Mouse (Mus musculus) stomach, postnatal 0 days (tissue): ENCODE data around the gene Enah.

Experiments used
- CTCF ChIP-seq: IDR thresholded peaks from 2 replicates; pipeline ENCODE4 v1.5.1; 2016; ENCODE audit warnings: antibody characterized with exemption, low read depth, mild to moderate bottlenecking, moderate library complexity
- EP300 ChIP-seq: optimal IDR thresholded peaks from 2 replicates; pipeline ENCODE3; 2016; ENCODE audit warnings: antibody characterized with exemption

DNA sequence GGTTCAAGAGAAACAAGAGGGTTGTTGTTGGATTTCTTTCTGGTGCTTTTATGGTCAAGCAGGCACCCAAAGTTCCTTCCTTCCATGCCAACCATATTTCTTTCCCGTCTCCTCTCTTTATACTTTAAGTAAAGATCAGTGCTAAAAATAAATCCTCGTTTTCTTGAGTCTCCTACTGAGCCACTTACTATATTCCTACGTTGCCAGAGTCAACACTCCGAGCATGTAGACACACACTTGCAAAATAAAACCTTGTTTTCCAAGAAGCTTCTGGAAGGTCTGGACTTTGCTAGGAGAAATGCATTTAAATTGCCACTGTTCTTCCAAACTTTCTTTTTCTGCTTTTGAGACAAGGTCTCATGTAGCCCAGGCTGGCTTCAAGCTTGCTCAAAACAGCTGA is 28.3 kb upstream of the Enah start:
- no peak for TF ChIP-seq CTCF
- TF ChIP-seq EP300, result no peak
